Mouse (Mus musculus) liver, embryonic 14.5 days (tissue): ENCODE data around the gene Gnai3. TPM values are rescaled to one million over a fixed set of nuclear protein-coding genes. Genes with fewer than 3 reads are reported as not detected.

Experiments used
- ATAC-seq: fragments of 200-750 bp; cut with Nextera tagmentation; 2 replicates; pipeline ENCODE4 v1.8.0; 2017; ENCODE audit warnings: moderate number of reproducible peaks, mild to moderate bottlenecking, moderate library complexity; ENCODE audit not compliant: insufficient read depth
- DNase-seq, 3 experiments: peaks; one replicate each; pipeline ENCODE4 v3.0.0-alpha.2; 2012 to 2013; ENCODE audit warnings: low read depth in 3 of 3, low spot score in 3 of 3
- H3K27ac ChIP-seq: fragments of 300-500 bp; sonication (generic); 2 replicates; pipeline ENCODE4 v1.5.1; 2014; ENCODE audit warnings: moderate library complexity, mild to moderate bottlenecking, control low read depth, inconsistent platforms
- H3K27me3 ChIP-seq: fragments of 300-500 bp; sonication (generic); 2 replicates; pipeline ENCODE4 v1.6.1; 2014; ENCODE audit warnings: mild to moderate bottlenecking, low read length, moderate library complexity; ENCODE audit not compliant: control insufficient read depth, insufficient read depth
- H3K36me3 ChIP-seq: fragments of 300-500 bp; sonication (generic); replicated peaks from 2 replicates; pipeline ENCODE4 v1.6.1; 2014; ENCODE audit warnings: low read depth; ENCODE audit not compliant: control insufficient read depth, insufficient read depth
- H3K4me1 ChIP-seq, 2 experiments: fragments of 200-500 bp in 1 of 2; fragments of 300-500 bp in 1 of 2; sonication (generic) in 1 of 2; replicated peaks; 2 replicates each; pipeline ENCODE4 v1.6.1; 2012 to 2014; ENCODE audit warnings: antibody characterized with exemption in 1 of 2, inconsistent platforms in 1 of 2, low read length in 1 of 2; ENCODE audit not compliant: control insufficient read depth in 2 of 2, insufficient read depth in 2 of 2
- H3K4me2 ChIP-seq: fragments of 300-500 bp; sonication (generic); 2 replicates; pipeline ENCODE4 v1.6.1; 2014; ENCODE audit warnings: low read depth, mild to moderate bottlenecking, control low read depth, moderate library complexity
- H3K4me3 ChIP-seq, 2 experiments: fragments of 200-500 bp in 1 of 2; fragments of 300-500 bp in 1 of 2; sonication (generic) in 1 of 2; 2 replicates each; pipeline ENCODE4 v1.5.1; 2012 to 2014; ENCODE audit warnings: low read depth in 2 of 2, low read length in 2 of 2, mild to moderate bottlenecking in 2 of 2, control low read depth in 1 of 2, inconsistent platforms in 1 of 2, moderate library complexity in 1 of 2; ENCODE audit not compliant: insufficient read depth in 1 of 2
- H3K9ac ChIP-seq: fragments of 300-500 bp; sonication (generic); replicated peaks from 2 replicates; pipeline ENCODE4 v1.6.1; 2014; ENCODE audit warnings: mild to moderate bottlenecking, control low read depth, moderate library complexity
- H3K9me3 ChIP-seq: fragments of 300-500 bp; sonication (generic); 2 replicates; pipeline ENCODE4 v1.6.1; 2016; ENCODE audit warnings: low read length, mixed read lengths; ENCODE audit not compliant: control insufficient read depth
- CTCF ChIP-seq: IDR thresholded peaks from 2 replicates; pipeline ENCODE4 v1.5.1; 2016; ENCODE audit warnings: antibody characterized with exemption, low read depth, control low read depth
- EP300 ChIP-seq: IDR thresholded peaks from 2 replicates; pipeline ENCODE4 v1.6.1; 2016; ENCODE audit warnings: antibody characterized with exemption, low read depth
- WGBS: fragments of 180-500 bp; shearing (Covaris S2); extraction: QIAGEN DNeasy Blood & Tissue Kit; methylation state at CpG from one replicate; pipeline ENCODE4 v1.1.7; 2014; ENCODE audit not compliant: insufficient replicate concordance; 5-methylcytosine and 5-hydroxymethylcytosine counted together
- polyA plus RNA-seq, 2 experiments: library from polyadenylated mRNA; depleted of rRNA in 1 of 2; stranded (reverse) in 1 of 2; unstranded in 1 of 2; fragments of >200 nt; fragmentation: Nextera tagmentation in 1 of 2; extraction: Ambion mirVana in 1 of 2; gene quantifications; 2 replicates each; pipeline versions ENCODE4 v1.2.1 to v1.2.3; 2012 to 2014

Gnai3 gene
- polyA plus RNA-seq, 2 experiments, result 28.7 to 58.0 TPM

DNA sequence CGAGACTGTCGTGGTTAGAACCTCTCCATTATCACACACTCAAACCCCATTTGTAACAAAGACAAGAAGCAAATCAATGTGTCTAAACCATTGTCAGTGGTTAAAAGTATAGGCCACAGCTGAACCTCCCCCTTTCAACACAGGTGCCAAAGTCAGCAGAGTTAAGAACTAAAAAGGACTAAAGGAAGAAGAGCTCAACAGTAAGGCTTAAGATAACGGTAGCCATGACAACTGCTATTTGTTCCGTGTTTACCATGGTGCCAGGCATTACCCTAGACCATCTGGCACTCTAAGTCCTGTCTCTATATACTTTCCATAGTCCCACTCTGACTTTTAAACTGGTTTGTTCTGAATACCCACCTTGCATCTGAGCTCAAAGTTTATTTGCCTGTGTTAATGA, 33.3 kb downstream of the Gnai3 start:
- Histone ChIP-seq H3K9ac (no peak overlapping the region), H3K4me3 (no peak overlapping the region), H3K36me3 (peaks cover 68% of the 10 kb centered on the region), H3K4me2 (no peak overlapping the region), H3K27ac (no peak overlapping the region), H3K27me3 (no peaks in the 10 kb centered on the region), H3K4me1 (no peaks in the 10 kb centered on the region), H3K9me3 (no peaks in the 10 kb centered on the region)
- 70% methylated on average over 4 of the region's 4 CpGs for WGBS
- TF ChIP-seq CTCF (no peak), EP300 (no peak)
- DNase-seq, result no peak
- no peak for ATAC-seq

- no peaks in the 10 kb centered on the region for H3K4me1 ChIP-seq
- TF ChIP-seq EP300 (no peak), CTCF (no peak)
- H3K27ac ChIP-seq, result no peak overlapping the region
- H3K36me3 ChIP-seq, result peaks cover 64% of the 10 kb centered on the region
- ATAC-seq (no peak), DNase-seq (no peak)
- no peak overlapping the region for H3K4me3 ChIP-seq
- H3K27me3 ChIP-seq, result no peaks in the 10 kb centered on the region
- no peaks in the 10 kb centered on the region for H3K9me3 ChIP-seq
- no peak overlapping the region for H3K4me2 ChIP-seq
- H3K9ac ChIP-seq, result no peak overlapping the region
- WGBS, result 61% methylated on average over 7 of the region's 7 CpGs
These were observed 33.7 kb downstream of the Gnai3 start for GRCm38 (mm10) chr3:108112246-108112645.

GRCm38 (mm10) chr3:108111320-108111719, 34.6 kb downstream of the Gnai3 start:
- no peak for ATAC-seq
- Histone ChIP-seq H3K27ac (no peak overlapping the region), H3K4me2 (no peak overlapping the region), H3K36me3 (peaks cover 58% of the 10 kb centered on the region), H3K4me3 (no peak overlapping the region), H3K9ac (no peak overlapping the region), H3K4me1 (peaks cover under 1 to 3% of the 10 kb centered on the region in 2 experiments), H3K9me3 (no peaks in the 10 kb centered on the region), H3K27me3 (no peaks in the 10 kb centered on the region)
- TF ChIP-seq EP300, result no peak
- TF ChIP-seq CTCF, result no peak
- WGBS, result 84% methylated on average over 5 of the region's 5 CpGs
- no peak for DNase-seq

- no peak overlapping the region for H3K4me3 ChIP-seq
- H3K9ac ChIP-seq, result no peak overlapping the region
- peak overlapping the region; percentile 43 for H3K27ac ChIP-seq
- no peaks in the 10 kb centered on the region for H3K27me3 ChIP-seq
- peak; percentile 65 for TF ChIP-seq CTCF
- TF ChIP-seq EP300, result peak; percentile 45; the same call in 1 of the 2 replicates
- H3K4me1 ChIP-seq, result peaks cover 17 to 19% of the 10 kb centered on the region in 2 experiments
- H3K9me3 ChIP-seq, result no peaks in the 10 kb centered on the region
- WGBS, result 16% methylated on average over 3 of the region's 3 CpGs
- peak; percentile 85 for ATAC-seq
- peak overlapping the region; percentile 37 for H3K4me2 ChIP-seq
- H3K36me3 ChIP-seq, result peaks cover 26% of the 10 kb centered on the region
- DNase-seq, result no peak
These were observed 40.7 kb downstream of the Gnai3 start for GRCm38 (mm10) chr3:108105281-108105680.

GRCm38 (mm10) chr3:108102075-108102474, 43.9 kb downstream of the Gnai3 start:
- H3K9ac ChIP-seq, result no peak overlapping the region
- peaks cover 5% of the 10 kb centered on the region for H3K36me3 ChIP-seq
- no peaks in the 10 kb centered on the region for H3K9me3 ChIP-seq
- H3K4me2 ChIP-seq, result no peak overlapping the region
- H3K27ac ChIP-seq, result no peak overlapping the region
- no peak for DNase-seq
- H3K4me3 ChIP-seq, result no peak overlapping the region
- H3K4me1 ChIP-seq, result peaks cover 45% of the 10 kb centered on the region in 2 experiments
- H3K27me3 ChIP-seq, result no peaks in the 10 kb centered on the region
- no peak for TF ChIP-seq CTCF
- TF ChIP-seq EP300, result no peak
- no peak for ATAC-seq
- WGBS, result 80% methylated on average over 6 of the region's 6 CpGs
